Mouse (Mus musculus): ENCODE measurements around the gene Cmtr1.
A peak's percentile ranks its signal among the peaks of the same experiment; 100 is the strongest.
"Not testable (repeated sequence)": the region's sequence is repeated elsewhere in the genome, so short reads cannot be mapped to it uniquely, and the experiment has no call there.

Gene Cmtr1

DNA sequence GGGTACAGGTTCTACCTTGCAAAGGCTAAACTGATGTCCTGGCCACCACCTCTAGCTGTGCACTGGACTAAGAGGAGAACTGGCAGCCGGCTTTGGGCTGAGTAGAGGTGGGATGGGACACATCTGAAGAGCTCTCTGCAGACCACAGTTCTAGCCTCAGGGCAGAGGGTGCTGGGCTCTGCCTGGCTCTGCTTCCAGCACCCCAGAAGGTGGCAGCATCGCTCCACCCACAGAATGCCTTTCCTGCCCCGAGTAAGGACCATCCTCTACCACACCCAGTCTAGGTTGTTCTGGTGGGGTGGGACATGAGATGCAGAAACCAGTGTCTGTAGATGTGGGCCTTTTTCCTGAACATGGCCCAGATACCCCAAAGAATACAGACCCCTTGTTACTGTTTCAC, 44.4 kb downstream of the Cmtr1 start:
- DNase-seq (ENCODE audit: low spot score in 2 of 2): no peak

DNA sequence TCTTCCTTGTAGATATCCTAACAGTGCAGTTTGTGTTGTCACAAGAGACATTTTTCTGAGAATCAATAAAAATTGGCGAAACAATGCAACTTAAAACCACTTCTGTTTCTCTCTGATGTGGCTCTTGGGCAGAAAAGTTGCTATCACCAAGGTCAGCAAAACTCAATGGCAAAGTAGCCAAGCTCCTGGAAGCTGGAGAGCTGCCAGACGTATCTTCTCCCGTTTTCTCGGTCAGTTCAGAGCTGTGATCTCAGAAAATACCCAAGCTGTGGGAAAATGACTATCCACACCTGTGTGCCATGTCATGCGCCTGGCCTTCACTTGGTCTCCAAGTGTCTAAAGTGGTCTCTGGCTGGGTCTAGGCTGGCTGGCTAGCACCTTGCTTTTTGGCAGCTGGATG, 45.5 kb downstream of the Cmtr1 start:
- no peak for DNase-seq (ENCODE audit: low spot score in 2 of 2)

DNA sequence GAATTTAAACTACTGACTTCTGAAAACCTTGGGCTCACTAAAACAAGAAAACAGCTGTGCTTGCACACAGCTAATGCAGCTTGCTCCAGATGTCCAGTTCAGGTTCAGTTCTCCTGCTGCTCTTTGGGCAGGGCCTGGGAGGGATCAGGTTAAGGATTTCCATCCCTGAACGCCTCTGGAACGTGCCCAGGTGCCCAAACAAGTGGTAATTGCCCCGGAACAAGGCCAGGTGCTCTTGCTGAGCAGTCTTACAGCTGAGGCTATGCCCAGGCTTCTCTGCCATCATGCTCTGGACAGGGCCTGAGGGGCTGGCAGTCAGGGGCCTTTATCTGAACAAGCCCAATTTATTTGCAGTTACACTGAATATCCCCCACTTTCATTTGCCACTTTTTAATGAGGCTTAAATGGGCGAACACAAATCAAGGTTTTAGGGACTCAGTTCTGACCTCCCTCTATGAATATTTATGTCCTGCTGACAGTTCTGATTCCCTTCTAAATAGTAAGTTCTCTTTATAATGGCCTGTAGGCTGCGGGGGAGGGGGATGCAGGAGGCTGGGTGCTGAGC, 46.7 kb downstream of the Cmtr1 start:
- DNase-seq (ENCODE audit: low spot score in 2 of 2): no peak

DNA sequence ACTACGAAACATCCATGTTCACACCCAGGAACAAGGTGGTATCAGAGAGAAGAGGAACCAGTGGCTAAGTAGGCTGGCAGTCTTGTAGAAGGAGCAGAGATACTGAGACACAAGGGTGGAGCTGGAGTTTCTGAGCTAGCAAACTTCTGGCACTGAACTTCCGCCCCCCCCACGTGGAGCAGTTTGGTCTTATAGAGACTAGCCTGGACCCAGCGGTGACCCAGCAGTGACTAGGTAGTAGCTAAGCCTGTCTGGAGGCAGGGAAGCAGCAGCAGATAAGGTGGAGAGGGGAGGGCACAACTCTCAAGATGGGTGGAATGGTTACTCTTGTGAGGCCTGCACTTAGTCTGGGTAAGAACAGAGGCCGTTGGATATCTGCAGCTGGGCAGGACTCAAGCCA, 48.4 kb downstream of the Cmtr1 start:
- no peak for DNase-seq (ENCODE audit: low spot score in 2 of 2)

DNA sequence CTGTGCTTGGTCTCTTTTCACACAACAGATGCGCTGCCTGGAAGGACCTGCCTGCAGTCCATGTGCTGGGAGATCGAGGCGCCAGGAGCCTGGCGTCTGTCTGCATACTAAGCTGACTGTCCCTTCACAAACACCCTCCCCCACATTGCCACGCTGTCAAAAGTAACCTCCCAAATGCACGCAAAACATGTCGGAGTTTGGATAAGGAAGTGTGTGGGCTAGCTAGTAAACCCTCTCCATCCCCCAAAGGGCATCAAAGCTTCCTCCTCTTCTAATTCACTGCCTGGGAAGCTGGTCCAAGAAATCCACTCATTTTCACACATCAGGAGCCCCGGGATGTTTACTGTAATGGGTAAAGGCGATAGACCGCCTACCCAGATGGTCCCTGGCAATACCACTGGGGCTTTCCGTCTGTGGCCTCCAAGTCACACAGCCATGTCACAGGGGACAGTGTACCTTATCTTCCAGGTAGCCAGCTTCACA, 50.2 kb downstream of the Cmtr1 start:
- no peak for DNase-seq (ENCODE audit: low spot score in 2 of 2)

DNA sequence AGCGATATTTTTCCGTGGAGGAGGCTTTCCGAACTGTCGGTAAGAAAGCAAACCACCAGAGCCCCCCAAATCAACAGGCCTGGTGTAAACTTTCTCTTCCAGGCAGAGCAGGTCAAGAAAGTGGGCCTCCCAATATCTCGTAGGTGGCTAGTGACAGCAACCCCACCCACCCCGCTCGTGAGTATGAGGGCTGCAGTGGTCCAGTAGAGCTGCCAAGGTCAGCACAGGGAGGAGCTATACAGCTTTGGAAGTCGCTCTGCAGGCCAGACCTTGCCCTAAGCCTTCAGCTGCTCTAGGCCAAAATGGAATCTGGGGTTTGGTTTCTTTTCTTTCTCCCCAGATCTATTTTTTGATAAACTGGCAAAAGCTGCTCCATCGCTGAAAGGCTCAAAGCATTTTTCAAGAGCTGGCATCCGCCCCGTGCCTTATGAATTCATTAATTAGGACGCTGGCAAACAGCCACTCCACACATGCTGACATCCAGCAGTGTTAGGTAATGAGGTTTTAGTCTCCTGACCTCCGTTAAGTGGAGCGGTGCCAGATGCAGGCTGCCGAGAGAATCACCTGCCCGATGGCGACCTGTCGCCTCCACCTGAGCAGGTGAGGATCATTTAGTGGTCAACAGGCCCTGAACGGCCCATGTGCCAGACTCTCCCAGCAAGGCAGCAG, 50.8 kb downstream of the Cmtr1 start:
- no peak for DNase-seq (ENCODE audit: low spot score in 2 of 2)

DNA sequence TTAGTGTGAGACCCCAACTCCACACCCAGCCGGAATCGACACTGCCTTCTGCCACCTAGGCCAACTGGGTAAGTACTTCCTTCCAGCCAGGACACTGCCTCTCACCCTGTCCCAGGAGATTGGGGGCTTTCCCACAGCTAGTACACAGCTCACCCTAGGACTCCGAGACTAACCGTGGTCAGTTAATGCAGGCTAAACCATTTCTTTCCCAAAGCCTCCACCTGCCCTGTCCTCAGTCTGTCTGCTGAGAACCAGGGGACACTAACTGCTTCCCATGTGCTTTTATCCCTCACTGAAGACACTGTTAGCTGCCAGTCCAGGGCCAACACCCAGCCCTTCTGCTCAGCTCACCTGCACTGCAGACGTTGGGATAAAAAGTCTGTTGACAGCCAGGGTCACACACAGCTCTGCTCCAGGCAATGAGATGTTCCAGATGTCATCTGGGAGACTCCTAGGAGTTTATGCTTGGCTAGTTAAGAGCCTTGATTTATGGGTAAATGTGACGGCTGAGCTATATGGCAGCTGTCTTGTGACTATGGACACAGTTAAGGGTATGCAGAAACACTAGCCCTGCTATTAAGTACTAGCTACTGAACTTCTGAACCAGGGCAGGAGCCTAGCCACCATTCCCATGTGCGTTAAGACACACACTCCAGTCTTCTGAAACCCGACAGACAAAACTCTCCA, 51.5 kb downstream of the Cmtr1 start:
- no peak for DNase-seq (ENCODE audit: low spot score in 2 of 2)

DNA sequence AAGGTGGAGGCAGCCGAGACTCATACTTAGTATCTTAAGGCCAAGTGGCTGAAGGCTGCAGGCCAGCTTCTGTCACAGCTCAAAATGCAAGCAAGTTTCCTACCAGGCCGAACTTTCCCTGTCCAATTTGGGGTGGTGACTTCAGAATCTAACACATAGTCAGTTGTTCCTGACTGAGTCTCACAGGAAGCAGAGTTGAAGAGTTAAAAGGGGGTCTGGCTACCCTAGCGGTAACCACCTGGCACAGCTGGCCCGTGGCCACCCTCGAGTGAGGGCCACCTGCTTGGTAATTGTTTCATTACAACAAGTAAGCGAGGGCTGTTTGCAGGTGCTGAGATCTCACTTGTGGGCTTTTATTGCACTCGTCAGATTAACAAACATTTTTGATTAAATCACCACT, 52.2 kb downstream of the Cmtr1 start:
- no peak for DNase-seq (ENCODE audit: low spot score in 2 of 2)

DNA sequence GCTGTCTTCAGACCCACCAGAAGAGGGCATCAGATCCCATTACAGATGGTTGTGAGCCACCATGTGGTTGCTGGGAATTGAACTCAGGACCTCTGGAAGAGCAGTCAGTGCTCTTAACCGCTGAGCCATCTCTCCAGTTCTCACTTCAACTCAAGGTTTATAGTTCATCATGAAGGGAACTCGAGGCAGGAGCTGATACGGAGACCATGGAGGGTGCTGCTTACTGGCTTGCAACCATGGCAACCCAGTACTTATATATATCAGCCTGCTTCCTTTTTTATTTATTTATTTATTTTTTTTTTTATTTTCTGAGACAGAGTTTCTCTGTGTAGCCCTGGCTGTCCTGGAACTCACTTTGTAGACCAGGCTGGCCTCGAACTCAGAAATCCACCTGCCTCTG, 53.3 kb downstream of the Cmtr1 start:
- not testable (repeated sequence) for DNase-seq (ENCODE audit: low spot score in 2 of 2)

DNA sequence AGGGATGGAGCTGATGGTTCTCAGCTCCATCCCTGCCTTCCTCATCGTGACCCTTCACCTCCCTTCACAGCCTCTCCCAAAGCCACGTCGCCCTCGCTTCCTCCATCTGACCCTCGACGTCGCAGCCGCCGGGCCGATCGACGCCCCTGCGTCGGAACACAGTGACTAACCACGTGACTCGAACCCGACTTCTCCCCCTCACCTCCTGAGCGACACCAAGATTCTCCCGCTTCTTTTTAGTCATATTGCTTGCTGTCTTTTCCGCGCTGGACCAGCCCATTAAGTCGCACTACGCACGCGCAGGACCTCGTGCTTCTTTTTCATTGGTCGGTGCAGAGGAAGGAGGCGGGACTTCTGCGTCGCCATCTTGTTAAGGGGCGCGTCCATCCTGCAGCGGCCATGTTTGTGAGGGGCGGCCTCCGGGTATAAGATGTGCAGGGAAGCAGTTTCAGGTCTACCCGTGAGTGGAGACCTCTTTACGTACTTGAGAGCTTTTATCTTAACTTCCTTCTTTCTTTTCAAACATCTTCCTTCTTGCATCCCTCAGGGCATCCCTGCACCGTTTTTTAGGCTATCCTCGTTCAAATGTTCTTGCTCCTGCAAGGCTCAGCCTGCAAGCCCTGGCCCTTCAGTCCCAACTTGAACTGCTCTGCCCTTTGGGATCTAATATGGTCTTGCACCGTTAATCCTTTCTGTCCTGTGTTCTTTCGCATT, 56.5 kb downstream of the Cmtr1 start, which contains the start of gene Ccdc167:
TSS of gene Ccdc167 (minus strand) at position 313 of the 714 bp plus-strand sequence.
- DNase-seq (ENCODE audit: low spot score in 2 of 2): peak; percentile 93 to 94

DNA sequence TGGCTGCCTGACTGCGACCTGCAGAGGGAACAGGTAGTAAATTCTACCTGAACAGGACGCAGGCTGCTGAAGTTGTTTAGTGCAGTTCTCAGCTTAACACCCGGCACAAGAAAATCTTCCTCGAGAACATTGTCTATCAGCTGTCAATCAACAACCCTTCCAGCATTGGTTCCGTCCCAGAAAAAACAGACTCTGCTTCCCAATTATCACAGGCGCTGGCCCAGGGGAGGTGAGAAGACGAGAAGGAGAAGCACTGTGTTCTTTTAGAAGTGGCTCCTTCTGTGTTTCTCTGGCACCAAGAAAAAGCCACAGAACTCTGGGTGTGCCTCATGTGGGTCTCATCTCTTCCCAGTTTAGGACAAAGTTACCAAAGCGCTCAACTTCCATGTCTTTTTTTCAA, 58.3 kb downstream of the Cmtr1 start:
- no peak for DNase-seq (ENCODE audit: low spot score in 2 of 2)

DNA sequence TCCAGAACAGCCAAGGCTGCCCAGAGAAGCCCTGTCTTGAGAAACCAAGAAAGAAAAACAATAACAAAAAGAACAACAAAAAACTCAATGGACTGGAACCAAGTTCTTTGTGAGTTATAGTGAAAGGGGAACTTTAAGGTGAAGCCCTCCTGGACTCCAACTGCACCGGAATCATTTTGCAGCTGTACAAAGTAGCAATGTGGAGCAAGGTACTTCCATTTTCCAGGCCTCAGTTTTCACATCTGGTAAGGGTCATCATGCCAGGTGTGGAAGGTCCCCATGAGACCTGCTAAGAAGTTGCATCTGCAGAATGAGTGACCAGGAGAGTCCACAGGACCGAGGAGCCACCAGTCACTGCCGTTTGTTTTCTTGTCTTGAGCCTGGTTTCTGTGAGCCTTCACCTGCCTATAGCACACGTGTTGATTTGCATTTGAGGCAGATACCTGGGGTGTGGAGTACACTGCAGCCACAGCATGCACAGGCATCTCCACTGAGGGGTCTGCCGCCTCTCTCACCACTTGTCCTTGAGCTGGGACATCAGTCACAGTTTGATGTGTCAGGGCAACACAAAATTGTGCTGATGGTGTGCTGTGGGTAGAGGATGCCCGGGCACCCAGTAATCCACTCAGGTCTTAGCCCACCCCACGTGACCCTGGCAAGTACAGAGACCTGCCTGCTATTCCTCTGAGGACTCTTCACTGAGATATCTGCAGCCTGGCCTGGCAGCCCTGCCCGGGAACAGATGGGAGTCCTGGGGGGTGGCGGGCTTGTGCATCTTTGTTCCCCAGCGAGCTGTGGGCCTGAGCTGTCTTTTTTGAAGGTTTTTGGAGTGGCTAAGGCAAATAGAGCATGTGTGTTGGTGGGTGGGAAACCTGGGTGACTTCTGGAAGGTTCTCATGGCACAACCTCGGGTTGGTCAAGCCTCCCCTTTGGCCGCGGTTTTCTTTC, 59.5 kb downstream of the Cmtr1 start:
- DNase-seq (ENCODE audit: low spot score in 2 of 2): no peak

DNA sequence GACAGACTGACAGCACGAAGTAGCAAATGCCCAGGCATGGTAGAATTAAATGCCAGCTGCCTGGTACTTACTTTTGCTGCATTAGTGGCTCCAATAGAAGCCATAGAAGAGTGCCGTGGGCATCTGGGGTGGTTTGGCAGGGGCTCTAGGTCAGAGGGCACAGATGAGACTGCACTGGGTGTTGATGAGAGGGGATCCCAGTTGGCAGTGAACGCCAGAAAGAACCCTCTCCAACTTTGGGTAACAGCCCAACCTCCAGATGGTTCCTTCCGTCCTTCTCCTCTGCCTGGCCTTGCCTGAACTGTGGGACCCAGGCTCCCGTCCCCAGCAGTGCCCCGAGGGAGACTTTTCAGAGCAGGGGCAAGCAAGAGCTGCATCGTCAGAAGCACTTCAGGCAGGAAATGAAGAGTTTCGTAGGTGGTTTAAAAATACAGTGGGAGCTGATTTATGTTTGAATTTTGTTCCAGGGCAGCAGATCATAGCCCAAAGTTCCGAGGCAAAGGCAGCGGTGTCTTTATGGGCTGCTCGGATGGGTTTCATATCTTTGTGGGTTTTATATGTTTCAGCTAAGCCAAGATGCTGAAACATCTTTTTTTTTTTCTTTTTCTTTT, 60.5 kb downstream of the Cmtr1 start:
- no peak for DNase-seq (ENCODE audit: low spot score in 2 of 2)

DNA sequence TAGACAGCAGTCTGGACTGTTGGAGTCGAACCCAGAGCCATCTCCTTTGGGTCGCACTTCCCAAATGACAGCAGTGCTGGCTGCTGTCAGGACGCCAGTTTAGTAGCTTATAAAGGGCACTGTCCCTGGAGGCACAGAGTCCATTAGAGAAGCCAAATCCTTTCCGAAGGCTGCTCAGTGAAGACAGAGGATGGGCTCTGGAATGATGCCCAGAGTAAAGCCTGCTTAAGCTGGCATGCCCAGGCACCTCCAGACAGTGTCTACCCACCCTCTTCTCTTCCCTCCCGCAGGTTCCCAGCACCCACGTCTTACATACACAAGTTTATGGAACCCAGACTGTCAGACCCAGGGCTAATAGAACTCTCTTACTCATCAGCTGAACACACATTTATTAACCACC, 64.2 kb downstream of the Cmtr1 start:
- no peak for DNase-seq (ENCODE audit: low spot score in 2 of 2)

DNA sequence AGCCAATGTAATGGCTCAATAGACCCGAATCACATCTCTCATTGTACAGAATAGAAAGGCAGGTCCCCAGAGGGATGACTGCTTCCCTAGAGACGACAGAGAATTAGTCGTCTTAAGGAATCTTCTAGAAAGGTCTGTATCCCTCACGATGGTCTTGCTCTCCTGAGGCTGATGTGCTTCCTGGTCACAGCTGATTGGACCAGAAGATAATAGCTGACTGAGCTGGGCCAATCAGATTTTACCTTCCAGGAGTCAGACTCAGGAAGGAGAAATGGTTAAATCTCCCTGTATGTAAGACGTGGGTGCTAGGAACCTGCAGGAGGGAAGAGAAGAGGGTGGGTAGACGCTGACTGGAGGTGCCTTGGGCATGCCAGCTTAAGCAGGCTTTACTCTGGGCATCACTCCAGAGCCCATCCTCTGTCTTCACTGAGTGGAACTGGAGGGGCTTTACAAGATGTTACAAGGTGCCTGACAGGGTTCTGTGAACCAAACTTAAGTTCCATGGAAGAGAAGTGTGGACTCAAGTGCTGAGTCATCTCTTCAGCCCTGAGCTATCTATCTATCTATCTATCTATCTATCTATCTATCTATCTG, 64.7 kb downstream of the Cmtr1 start:
- no peak for DNase-seq (ENCODE audit: low spot score in 2 of 2)

DNA sequence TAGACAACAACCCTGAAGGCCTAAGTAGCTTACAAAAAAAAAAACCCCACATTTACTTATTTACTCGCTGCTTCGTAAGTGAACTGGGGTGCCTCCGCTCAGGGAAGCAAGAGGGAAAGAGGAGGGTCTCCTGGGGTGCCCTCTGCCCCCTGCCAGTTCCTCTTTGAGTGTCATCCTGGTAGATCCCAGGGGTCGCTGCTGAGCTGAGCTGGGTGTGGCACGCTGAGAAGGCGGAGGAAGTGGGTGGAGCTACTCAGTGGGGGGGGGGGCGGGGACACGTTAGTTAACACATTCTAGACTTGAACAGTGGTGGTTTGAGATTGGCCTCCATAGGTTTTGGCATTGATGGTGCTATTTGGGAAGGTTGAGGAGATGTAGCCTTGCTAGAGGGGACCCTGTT, 67.7 kb downstream of the Cmtr1 start:
- no peak for DNase-seq (ENCODE audit: low spot score in 2 of 2)

DNA sequence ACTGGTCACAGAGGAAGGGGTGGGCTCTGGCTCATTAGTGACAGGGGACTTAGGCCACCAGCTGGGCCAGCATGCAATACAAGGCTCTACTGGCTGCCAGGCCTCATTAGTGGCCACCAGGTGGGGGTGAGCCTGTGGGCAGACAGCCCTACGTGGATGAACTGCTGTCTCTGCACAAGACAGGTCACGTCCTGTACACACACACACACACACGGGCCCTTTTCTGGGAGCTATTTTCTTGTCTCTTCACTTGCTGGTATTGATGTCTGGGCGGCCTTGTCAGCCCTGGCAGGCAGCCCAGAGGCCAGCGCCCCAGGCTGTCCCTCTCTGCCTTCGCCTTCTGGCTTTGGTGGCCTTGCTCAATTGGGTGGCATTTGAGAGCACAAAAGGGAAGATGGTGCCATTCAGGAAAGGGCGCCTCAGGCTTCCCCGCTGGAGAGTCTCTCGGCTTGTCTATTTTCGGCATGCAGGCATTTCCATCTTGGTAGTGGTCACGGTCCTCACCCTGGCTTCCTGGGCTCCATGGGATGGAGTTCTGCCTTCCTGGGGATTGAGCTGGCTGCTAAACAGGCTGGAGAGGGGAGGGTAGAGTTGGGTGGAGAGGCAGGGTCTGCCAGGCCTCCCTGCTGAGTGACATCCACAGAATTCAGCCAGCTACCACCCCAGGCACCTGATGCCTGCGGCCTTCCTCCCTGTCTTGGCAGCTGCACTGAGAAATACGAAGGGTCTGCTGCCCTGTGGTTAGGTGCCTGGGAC, 70.3 kb downstream of the Cmtr1 start:
- DNase-seq (ENCODE audit: low spot score in 2 of 2): no peak

DNA sequence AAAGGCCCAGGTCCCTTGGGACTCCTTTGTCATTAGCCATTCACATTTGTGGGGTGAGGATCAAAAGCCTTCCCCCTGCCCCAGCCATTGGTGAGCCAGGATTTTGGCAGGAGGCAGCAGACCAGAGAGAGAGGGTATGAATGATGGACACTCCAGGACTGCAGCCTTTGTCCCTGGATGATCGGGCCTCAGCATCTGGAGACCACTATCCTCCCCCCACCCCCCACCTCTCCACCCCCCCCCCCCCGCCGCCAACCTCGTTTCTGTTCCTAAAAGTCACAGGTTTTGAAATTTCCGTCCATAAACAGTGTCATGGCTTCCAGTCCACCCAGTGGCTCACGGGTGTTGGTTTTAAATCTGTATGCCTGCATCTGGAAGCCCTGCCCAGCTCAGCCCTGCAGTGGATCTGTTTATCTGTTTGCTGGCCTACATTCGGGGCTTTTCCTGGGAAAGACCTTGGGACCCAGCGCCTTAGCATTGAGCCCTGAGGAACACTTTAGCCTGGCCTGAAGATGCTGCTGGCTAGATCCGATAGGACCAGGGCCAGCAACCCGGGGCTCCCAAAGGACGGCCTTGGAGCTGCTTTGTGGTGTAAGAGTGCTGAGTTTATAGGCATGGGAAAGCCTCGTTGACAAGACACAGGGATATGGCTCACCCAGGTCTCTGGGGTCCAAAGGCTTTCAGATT, 71.0 kb downstream of the Cmtr1 start:
- no peak for DNase-seq (ENCODE audit: low spot score in 2 of 2)

DNA sequence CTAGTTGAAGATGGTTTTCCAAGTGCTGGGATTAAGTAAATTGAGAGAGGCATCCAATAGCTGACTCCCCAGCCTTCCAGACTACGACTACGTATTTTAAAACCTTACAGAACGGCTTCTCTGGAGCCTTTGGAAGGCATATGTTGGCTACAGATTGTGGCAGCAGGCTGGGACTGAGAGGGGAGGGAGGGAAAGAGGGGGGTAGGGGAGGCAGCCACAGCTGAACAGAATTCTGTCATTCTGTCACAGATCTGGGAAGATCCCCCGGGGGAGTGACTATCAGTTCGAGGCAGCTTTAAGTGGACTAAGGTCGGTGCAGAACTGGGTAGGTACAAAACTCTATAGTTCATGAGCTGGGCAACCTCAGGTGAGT, 71.5 kb downstream of the Cmtr1 start:
- DNase-seq (ENCODE audit: low spot score in 2 of 2): no peak

All from urinary bladder, adult 18-20 months (tissue).